Mouse (Mus musculus) left cerebral cortex, adult 8-10 months (tissue): ENCODE measurements at regions not wholly inside any gene's neighbourhood (a gene's known extent, or its start where the extent isn't known, plus 50 kb on each side); places are given as distances from the start of the nearest gene placed in this dataset.

ENCODE experiments used
- DNase-seq, 2 experiments: peaks; one replicate each; pipeline ENCODE4 v3.0.0; 2022; ENCODE audit warnings: low spot score in 2 of 2

DNA sequence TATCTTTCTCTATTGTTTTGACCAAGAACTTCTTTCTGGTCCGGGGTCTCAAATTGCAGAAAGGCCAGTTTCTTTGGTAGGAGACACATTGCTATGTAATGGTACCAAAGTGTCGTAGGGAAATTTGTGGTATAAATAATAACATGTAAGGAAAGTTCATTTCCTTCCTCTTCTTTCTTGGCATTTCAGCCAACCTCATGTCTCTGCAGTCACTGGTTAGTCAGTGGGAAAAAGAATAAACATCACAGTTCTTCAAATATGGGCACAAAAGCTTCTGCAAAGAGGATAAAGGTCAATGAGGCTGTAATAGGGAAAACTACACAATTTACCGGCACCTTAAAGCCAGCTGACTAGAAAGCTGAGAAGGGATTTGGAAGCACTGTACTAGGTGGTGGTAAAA, 68.5 kb upstream of the Rgs1 start:
- no peak for DNase-seq

DNA sequence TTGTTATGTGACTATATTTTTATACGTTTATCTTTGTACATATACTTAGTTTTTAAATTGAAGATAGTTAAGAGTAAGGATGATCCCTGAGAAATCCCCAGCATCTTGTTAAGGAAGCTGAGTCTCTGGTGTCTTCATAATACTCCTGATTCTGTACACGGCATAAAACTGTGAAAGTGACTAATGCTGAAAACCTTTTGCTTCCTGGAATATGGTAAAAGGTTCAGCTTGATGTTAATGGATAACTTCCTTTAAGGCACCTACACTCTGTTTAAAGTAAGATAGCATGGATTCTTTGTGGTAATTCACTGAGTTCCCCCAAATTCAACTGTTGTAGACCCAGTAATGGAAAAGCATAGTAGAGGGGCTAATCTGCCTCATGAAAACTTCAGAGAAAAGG, 67.2 kb upstream of the Rgs1 start:
- no peak for DNase-seq

DNA sequence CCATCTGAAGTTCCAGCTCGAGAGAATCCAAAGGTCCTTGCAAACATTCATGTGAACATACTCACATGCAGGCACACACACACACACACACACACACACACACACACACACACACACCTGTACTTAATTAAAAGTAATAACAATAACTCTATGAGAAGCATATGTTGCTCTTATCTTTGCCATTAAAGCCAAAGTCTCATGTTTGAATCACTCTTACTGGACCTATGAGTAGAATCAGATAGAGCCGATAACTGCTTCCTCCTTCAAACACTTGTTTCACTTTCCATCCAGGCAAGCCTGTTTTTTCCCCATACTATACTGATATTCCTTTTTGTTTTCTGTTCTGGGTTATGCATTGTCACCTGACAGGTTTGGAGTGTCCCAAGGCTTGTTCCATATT, 65.3 kb upstream of the Rgs1 start:
- DNase-seq = no peak

DNA sequence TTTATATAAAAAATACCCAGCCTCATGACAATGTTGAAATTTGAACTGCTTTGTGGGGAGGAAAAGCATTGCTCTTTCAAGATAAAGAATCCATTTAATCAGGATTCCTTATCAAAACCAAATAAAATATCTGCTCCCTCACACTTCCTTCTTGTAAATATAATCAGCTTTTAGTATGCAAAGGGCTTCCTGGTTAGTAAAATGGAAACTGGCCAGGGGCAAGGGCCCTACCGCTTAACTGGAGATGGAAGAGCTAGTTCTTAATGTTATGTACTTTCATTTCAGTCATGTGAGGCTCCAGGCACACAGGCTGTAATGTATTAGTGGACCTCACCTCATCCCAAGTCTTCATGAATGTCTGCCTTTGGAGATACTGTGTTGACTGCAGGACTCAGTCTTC, 64.3 kb upstream of the Rgs1 start:
- DNase-seq = no peak

DNA sequence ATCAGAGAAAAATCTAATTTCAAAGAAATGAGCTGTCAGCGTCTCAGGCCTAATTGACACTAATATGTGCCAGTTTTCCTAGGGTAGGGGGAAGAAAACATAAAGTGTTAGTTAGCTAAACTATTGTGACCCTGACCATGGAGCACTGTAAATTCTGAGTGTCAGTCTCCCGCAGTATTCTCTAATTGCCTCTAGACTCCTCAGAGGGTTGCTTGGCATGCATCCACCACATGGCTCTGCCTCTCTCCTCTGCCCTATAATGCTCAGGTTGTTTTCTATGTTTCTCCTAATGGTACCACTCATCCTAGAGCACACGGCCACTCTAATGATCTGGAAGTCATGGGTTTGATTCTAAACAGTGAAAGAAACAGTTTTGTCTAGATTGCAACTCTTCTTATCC, 60.9 kb upstream of the Rgs1 start:
- no peak for DNase-seq

GRCm38 (mm10) chr1:144308313-144308712, 59.3 kb upstream of the Rgs1 start:
- DNase-seq = no peak

DNA sequence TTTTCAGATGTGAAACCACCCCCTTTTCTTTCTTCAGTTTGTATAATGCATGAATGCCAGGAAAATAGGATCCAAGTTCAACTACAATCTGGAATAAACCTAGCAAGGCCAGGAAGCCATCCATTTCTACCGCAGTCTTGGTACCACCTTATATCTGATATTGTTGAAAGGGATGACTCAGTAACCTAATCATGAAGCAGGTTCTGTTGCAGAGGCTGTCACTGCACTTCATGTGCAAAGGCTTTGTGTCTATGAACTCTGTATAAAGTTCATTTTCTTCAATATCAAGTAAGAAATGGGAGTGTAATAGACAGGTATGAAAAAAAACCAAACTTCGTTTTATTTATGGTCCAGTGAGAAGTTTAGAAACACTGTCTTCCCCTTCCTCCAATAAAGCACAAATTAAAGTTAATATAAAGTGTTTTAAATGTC, 58.8 kb upstream of the Rgs1 start:
- no peak for DNase-seq

DNA sequence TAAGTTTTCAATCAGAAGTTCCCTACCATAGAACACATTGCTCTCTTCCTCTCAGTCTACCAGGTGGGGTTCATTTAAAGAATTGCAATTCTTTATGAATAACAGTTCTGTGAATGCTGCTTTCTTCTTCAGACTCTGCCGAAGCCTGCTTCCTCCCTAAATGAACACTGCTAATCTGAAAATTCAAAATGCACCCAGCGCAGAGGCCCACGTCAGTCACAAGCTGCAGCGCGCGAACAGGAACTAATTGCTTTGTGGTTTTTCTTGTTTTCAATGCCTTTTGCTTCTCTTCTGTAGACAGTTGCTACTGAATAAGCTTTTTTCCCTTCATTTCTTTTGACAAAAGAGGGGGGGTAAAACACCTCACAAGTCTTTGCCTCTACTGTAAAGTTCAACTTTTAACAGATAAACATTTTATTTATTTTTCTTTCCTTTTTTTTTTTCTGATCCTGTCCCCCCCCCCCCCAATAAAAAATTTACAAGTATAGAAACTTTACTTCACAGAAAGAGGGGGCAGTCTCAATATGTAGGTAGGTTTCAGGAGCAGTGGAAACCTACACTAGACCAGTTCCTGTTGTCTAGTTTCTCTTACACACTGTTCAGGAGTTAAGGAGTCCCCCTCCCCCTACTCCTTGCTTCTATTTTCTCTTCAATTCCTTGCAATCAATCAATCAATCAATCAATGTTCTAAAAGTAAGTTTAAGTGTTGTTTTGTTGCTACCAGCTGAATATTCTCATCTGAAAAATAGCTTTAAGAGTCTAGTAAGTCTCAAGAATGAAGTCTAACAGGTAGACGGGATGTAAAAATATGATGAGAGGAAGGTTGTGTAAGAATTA, 58.2 kb upstream of the Rgs1 start:
- no peak for DNase-seq

DNA sequence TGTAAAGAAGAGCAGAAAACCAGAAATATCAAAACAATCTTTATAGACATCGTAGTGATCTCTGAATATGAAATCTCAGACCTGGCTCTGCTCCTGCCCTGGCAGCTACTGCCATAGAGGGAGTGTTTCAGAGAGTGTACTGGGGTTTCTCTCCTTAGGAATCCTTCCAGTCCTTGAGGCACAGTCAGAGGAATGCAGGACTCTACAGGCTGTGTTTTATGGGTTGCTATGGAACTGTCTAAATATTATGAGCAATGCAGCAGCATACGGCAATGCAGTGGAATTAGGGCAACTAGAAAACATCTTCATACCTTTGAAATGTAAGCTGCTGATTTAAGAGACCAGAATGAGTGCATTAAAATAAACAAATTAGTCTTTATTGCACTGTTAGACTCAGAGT, 57.2 kb upstream of the Rgs1 start:
- DNase-seq = no peak

- no peak for DNase-seq
These were observed 51.6 kb upstream of the Rgs1 start for GRCm38 (mm10) chr1:144300670-144301069.
